Mouse (Mus musculus): Measurements from ENCODE around the gene Capzb.

The Capzb gene

DNA sequence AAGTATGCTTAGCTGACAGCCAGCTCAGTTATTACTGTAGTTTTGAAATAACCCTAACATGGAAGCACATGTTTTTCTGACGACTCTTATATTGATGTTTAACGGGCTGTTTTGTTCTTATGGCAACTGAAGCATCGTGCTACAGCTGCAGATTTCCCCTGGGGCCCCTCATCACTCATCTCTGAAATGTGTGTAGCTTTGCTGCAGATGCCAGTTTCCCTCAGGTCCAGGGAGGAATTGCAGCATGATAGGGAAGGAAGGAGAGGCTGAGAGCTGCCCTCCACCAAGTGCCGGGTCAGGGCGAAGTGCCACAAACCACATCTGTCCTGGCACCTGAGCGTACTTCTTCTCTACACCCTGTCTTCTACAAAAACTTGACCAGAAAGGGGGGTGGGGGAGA lies 47.6 kb downstream of the Capzb start:
- DNase-seq = no peak

DNA sequence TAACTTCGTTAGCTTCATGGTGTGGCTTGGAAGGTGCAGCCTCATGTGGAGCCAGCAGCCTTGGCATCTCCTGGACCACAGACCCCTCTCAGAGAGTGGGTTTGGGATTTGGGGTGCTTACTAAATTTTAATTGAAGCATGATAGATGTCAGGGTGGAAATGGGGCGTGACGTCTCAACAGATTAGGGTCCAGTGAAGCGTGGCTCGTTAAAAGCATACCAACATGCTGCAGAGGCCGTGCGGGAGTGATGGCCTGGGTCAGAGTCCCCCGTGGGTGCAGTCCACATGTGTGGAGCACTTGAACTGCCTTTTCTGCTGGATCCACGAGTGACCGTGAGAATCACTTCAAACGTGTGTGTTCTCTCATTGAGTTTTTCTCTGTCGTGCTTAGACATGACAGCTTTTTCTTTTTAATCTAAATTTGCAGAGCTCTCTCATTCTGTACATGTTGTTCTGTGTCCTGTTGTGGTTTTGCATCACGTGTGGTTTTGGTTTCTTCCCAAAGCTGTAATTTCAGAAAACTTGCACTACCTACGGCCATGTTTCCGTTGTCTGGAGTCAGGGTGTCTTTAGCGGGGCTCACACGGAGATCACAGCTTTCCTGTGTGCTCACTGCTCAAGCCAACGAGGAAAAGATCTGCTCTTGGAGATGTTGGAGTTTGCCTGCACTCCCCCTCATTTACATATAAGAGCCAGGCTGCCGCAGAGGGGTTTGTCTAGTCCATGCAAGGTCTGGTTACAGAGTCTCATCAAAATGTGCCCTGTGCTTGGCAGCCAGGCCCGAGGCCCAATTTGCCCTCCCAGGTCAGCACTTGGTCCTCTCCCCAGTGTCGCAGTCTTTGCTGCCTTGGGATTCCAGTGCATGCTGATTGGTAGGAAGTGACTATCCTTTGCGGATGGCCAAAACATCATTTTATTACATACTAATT lies 49.2 kb downstream of the Capzb start:
- DNase-seq = peak; percentile 38

DNA sequence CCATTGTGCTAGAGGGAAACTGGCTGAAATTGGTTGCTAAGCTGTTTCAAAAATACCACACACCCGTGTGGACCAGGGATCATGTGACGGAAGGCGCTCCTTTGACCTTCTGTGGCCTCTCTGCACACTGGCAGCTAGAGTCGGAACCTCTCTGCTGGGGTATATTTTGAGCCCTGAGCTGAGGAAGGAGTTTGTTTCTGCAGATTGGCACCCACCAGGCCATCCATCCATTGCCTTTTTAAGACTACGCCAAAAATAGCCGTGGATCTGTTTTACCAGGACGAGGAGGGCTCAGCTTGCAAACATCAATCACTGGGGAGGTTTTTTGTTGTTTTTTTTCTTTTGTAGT lies 49.9 kb downstream of the Capzb start:
- no peak for DNase-seq

DNA sequence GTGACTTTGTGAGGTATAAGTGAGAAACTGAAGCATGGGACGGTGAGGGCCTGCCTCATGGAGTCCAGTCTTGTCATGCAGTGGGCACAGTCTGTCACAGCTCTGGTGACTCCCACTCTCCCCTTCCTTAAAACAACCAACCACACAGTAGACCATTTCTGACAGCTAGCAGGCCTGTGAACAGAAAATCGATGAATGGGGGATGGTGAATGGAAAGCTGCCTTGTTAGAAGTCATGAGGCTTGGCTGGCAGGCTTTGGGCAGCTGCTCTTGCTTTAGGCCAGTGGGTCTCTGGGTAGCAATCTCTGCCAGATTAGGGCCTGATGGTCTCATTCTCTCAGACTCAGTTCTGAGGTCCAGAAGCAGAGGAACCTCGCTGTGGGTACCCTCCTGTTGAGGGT lies 51.5 kb downstream of the Capzb start:
- no peak for DNase-seq

DNA sequence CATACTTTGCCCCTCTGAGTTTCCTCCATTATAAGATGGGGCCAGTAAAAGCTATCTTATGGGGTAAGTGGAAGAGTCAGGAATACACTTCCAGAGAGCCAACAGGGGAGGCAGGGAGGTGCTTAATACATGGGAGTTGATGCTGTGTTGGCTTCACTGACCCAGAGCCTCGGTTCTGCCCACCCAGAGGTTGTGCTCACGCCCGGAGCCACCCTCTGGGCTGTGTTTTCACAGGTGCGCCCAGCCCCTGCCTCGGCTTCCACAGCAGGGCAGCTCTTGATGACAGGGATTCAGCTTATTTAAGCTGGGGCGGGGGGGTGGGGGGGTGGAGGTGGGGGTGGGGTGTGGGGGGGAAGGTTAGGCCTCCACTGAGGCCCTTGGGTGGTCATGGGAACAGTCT lies 52.1 kb downstream of the Capzb start:
- no peak for DNase-seq

DNA sequence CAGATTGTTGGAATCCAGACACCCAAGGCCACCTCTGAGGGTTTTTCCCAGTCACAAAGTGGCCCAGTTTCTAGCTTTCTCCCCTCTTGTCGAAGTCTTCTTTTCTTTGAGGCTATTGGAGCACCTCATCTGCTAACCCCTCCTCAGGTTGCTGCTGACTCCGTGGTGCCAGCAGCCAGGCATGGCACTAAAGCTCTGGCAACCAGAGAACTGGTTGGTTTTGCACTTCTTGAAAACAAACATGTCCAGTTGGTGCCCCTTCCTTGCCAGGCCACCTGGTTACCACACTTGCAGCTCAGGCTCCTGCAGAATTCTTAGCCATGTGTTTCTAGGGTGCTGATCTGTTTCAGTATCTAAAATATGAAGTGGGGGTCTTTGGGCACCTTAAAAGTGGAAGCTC lies 52.8 kb downstream of the Capzb start:
- no peak for DNase-seq

DNA sequence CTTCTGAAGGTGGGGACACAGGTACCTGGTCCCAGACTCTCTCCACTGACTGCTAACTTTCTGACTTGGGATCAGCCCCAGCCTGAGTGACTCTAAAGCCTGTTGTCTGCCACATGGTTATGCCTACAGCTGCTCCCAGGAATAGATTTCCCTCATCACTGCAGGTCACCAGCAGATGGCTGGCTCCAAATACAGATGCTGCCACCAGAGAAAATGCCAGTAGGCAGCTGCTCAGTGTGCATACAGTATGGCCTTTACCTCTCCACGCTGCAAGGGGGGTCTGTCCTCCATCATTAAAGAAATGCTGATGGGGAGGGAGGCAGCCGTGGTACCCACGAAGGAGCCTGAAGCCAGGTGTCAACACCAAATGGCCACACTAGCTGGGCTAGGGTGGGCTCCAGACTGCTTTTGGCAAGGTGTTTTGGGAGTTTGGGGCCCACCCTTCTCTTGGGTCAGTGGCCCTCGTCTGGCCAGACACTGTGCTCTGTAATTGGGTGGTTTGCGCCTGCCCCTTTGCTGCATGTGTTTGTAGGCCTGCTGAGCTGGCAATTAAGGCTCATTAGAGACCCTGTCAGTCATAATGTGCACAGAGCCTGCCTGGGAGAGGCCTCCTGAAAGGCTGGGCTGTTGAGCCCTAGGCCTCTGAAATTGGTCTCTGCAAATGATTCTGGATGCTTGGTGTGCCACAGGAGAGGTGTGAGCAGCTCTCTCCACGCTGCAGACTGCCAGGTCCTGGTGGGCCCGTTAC lies 53.6 kb downstream of the Capzb start:
- DNase-seq = no peak

DNA sequence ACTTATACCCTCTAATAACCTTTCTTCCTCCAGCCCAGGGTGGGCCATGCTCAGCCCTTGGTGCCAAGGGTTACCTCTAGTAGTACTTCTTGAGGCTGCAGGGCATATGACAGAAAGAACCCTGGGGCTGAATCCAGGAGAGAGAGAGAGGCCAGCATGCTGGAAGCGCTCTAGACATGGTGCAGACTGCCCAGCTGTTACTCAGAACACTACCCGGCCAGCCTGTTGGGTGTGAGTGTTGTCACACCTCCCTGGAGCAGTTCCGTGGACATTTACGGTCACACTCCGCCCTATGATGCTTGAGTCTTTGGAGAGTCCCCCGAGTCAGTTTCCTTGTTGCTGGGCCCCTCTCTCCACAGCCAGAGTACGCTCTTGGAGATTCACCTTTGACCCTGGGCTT lies 55.3 kb downstream of the Capzb start:
- no peak for DNase-seq

DNA sequence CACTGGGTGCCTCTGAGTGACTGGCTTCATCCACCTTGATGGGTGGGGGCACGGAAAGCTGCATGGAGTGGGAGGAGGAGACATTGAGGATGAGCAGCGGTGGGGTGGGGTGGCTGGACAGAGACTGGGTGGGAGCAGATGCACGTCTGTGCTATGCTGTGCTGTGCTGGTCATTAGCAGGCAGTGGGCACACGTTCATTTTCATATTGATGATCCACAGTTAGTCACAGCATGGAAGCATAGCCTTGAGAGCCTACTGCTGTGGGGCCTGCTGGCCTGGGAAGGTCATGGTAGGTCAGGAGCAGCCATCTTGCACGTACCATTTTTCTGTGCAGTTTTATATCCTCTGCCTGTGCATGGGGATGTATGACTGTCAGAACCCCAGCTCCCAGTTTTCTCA lies 56.0 kb downstream of the Capzb start:
- DNase-seq = no peak

DNA sequence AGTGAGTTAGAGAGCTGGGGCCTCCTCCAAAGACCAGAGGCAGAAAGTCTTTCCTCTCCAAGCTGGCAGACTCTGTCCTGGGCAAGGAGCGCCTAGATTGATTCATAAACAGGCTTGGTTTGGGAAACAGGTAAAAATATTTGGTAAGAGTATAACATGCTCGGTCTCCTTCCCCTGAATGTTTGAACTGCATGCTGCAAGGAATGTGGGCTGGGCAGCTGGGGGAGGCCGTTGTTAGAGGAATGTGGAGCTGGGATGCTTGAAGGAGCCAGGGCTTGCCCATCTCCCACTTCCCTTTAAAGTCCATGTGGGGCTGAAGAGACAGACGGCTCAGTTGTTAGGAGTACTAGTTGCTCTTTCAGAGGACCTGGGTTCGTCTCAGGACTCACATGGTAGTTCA lies 57.3 kb downstream of the Capzb start:
- DNase-seq = no peak

DNA sequence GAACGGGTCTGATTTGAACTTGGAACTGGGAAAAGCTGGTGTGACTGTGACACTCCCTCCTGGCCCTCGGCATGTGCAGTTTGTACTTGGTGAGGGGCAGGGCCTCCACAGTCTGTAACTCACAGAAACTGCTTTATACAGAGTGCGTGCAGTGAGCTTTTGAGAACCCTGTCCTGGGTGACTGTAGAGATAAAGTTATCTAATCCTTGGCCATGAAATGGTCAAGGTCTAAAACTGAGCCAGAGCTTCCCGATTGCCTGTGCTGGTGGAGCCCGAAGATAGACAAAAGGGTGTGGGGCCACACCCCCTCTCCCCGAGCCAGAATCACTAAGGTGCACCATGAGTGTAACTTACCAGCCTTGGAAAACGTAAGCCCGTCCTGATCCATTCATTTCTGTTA lies 58.2 kb downstream of the Capzb start:
- DNase-seq = no peak

DNA sequence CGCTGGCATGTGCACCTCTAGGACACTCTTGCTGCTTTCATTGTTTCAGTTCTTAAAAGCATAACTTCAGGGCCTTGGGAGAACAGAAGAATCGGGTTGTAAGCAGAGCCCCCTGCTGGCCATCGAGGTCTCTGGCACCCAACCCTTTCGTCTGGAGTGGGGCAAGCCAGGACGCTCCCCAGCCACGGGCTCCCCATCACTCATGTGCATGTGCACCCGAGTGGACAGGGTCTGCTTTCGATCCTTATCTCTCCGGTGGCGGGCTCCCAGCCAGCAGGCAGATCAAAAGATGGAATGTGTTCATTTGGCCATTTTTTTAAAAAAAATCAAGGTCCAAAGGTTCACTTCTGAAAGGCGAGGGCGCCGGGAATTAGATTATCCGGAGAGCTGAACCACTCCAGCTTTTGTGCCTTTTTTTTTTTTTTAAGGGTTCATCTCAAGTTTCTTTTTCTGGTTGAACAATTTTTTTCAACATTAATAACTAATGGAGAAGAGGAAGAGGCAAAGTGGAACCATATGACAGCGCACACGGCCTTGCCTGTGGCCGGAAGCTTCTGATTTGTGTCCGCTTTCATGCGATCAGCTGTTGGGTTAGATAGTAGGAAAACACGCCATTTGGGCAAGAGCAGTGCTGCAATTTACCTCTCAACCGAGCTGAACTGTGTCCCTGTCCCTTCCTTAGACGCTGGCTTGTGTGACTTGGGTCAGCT lies 59.5 kb downstream of the Capzb start:
- peak; percentile 75 for DNase-seq

DNA sequence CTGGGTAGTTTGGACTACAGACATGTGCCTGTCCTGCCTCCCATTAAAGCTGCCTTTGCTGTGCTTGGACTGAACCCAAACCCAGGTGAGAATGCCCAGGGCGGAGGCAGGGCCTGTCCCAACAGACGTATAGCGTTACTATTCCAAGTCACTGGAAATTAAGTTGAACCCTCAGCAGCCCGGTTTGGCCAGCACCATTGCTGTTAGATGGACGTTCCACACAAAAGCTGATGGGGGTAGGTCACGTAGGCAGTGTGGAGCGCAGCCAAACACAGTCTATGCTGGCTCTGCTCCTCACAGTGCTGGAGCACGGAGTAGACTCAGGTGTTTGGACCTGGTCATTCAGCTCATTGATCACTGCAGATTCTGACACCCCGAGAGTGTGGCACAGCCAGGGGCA lies 60.5 kb downstream of the Capzb start:
- no peak for DNase-seq

DNA sequence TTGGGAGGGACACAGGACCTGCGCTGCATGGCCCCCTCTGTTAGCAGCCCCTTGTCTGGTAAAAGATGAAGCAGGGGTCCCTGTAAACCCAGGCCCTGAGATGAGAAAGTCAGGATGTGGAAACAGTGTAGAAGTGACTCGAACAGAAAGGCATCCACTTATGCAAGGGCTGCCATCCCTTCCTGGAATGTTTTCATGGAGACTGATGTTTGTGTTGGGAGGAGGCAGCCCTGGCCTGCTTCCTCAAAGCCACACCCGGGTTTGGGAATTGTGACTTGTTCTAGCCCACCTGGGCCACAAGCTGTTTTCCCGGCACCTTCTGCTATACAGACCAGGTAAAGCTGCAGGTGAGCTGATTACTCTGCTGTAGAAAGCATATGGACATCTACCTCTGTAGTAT lies 63.4 kb downstream of the Capzb start:
- DNase-seq = no peak

DNA sequence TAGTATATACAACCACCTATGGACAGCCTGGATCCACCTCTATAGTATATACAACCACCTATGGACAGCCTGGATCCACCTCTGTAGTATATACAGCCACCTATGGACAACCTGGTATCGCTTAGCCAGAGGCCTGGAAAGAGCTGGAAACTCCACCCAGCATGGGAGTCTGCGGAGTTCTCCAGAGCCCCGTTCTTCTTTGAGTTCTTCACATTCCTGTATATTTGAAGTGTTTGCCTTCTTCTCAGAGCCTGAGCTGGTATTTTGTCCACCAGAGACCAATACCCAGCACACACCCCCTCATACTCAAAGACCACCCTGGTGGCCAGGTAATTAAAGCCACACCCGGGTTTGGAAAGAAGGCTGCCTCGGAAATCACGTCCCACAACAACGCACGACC lies 64.0 kb downstream of the Capzb start:
- DNase-seq = no peak

DNA sequence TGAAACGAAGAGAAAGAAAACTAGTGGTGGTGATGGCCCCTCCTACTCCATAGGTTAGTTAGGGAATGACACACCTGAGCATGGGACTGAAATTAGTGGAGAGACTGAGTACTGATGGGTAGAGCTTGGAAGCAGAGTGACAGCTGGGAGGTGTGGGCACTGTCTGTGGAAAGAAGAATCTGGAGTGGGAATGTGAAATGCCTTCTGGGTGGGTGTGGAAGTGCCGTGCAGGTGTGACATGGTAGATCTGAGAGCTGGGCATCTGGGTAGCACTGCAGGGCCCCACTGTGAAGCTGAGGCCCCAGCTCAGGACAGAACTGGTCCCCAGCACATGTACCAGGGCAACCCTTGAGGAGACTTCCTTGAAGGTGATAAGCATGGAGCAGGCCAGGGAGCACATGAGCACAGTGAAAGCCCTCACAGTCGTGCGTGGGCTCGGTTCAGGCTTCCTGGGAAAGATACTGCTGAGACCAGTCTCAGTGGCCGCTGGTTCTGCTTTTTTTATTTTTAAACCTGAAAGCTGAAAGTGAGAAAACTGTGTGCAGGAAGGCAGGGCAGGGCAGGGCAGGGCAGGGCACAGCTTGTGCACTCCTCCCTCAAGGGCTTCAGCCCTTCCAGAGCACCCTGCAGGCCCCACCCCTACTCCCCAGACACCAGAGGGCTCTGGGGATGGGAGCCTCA lies 66.1 kb downstream of the Capzb start:
- no peak for DNase-seq

DNA sequence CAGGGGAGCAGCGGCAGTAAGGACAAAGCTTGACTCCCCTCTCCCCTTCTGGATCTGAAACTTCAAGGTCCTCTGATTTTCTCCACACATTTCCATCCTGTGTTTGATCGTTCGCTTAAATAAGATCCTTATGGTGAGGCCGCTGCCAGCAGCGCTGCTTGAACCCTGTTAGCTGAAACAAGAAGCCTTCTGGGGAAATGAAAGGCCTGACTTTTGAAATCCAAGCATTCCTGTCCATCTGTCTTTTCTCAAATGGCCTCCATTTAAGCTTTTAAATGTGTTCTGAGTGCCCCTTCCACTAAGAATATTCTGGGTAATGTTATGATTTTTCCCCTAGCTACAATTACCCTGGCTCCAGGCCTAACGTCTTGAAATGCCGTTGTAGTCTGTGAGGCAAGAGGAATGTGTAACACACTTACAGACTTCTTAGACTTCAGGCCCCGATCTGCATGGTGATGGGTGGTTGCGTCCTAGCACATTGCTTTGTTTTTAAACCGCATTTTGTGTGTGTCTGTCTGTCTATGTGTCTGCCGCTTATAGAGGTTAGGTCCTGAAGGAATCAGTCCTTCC lies 66.7 kb downstream of the Capzb start:
- DNase-seq = no peak

DNA sequence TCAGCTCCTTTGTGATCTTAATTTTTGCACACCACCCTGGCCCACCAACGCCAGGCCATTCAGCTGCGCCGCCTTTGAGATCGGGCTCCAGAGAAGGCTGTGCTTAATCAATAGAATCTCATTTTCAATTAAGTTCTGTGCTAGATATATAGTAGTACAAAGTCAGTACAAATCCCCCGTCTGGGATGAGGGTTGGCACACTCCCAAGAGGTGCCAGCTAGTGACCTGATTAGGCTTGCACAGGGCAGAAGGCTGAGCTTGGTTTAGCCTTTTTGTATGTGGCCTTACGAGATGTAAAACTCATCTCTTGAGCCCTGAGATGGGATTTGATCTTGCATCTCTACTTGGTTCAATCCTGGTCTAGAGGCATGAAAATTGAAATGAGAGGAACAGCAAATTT lies 70.3 kb downstream of the Capzb start:
- no peak for DNase-seq

DNA sequence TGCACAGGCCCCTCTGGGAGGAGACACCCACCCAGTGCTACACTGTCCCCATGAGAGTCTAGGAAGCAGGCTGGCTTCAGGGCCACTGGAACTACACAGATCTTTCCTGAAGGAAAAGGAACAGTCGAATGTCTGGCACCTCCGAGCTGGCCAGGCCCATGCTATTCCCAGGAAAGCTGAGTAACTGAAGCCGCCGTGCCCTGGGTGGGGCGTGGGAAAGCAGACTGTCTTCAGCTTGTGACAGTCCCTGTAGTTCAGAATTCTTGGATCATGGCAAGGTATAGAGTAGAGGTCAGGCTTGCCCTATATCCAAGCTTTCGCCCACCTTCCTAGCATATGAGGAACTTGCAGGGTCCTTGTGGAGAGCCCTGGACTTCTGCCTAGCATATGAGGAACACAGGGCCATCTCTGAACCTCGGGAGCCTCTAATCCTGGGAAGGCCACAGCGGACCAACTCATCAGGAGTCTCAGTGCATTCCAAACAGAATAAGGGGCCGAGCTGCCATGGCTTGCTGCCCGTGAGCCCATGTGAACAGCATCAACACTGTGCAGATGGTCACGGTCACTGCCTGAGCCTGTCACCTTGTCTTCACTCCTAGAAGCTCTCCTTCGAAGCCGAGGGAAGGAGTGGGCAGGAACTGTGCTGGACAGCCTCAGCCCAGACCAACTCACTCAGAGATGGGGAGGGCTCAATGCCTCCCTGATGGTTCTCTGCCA lies 73.2 kb downstream of the Capzb start:
- no peak for DNase-seq

DNA sequence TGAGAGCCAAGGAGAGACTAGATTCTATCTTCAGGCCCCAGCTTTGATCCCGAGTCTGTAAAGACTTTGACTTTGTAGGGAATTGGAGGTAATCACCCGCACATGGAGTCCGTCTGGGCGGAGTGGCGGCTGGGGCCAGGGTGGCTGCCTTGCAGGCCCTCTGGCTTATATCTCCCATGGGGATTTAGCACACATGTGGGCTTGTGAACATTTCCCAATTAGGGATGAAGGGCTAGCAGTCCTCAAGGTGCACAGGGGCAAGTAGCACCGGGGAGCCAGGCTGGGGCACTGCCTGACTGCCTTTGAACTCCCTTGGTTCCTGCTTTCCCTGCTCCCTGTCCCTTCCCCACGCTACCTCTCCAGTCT lies 73.8 kb downstream of the Capzb start:
- no peak for DNase-seq

DNA sequence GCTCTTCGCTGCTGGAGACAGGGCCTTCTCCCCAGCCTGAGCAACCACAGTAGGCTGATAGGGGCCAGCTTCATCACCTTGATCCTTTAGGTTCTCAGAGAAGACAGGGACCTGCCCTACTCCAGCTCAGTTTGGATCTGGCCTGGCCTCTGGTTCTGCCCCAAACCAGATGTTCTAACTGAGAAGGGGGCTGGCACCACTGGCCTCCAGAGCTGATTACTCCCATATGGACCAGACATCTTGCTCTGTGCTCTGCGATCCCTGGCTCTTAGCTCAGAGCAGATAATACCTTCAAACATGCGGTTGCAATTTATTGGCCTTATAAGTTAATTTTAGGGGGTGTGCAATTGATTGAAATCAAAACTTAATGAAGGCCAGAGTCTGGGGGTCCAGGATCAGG lies 74.6 kb downstream of the Capzb start:
- no peak for DNase-seq

DNA sequence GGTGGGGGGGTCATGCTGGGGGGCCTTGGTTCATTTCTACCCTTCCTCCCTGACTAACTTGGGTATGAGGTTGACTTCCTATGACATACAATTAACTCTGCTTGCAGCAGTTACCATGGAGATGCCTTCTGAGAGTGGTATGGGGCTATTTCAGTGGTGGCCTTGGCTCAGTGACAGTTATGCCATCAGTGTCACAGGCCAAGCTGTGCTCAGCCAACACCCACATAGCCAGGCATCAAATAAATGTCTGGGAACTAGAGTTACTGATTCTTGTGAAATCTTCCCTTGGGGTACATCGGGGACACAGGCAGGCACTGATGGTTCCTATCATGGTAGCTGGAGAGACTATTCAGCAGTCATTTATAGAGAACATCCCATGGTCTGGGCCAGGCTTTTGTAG lies 75.5 kb downstream of the Capzb start:
- DNase-seq = no peak
